Mouse (Mus musculus): ENCODE results near the gene Abca8b.

DNA sequence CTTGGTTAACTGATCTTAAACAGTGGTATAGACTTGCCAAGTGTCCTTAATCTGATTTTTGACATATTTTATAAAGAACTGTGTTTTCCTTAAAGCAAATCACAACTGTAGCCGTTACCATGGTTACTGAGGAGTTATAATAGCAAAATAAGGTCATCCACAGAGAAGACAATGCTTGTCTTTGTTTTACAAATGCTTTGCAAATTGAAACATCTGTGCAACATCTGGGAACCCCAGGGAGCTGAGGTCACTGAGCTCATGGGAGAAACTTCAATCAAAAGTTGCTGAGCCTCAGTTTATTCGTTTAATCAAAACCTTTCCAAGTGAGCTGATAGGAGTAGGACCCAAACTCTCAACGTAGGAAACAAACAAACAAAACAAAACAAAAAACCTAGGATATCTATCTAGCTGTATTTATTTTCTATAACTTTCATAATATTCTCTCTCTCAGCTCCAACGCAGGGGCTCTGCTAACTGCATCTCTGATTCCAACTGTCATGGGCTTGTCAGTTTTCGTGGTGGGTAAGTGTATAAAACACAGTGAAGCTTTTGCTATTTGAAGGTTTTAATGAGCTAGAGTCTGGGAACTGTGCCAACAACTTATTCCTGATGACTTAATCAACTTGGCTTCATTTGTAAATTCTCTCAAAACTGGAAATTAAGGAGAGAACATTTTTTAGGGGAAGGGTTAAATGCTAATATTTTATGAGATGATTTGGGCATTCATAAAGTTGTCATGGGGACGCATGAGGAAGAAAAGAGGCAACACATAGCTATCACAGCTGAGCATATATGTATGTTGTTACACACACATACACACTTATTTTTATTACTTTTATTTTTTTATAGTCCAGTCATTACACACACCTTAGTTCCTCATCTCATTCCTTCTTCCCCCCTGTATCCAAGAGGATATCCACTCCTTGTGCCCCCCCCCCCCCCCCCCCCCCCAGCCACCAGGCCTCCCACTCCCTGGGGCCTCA lies 92.7 kb downstream of the Abca8b start:
- TF ChIP-seq CTCF (IDR thresholded peaks at IDR 0.05; ENCODE audit: low read depth, low read length) (no peak), POLR2A (IDR thresholded peaks at IDR 0.05; ENCODE audit: extremely low read depth, insufficient read depth, low read length) (no peak)

Data from liver, adult 2 months (tissue).